Mouse (Mus musculus) olfactory bulb, adult 2 months (tissue): ENCODE data around the gene Ccr1. TPM values are rescaled to one million over a fixed set of nuclear protein-coding genes. Genes with fewer than 3 reads are reported as not detected.
A peak's percentile ranks its signal among the peaks of the same experiment; 100 is the strongest.

Source experiments
- H3K27ac ChIP-seq: fragments of 200-500 bp; 2 replicates; pipeline ENCODE4 v1.5.1; 2012; ENCODE audit warnings: low read depth, low read length; ENCODE audit not compliant: insufficient read depth
- H3K4me1 ChIP-seq: fragments of 200-500 bp; 2 replicates; pipeline ENCODE4 v1.6.1; 2012; ENCODE audit warnings: low read length; ENCODE audit not compliant: control insufficient read depth, insufficient read depth
- H3K4me3 ChIP-seq: fragments of 200-500 bp; 2 replicates; pipeline ENCODE4 v1.5.1; 2012; ENCODE audit warnings: mild to moderate bottlenecking, low read depth, low read length, moderate library complexity; ENCODE audit not compliant: insufficient read depth
- CTCF ChIP-seq: fragments of 200-500 bp; IDR thresholded peaks from 2 replicates; pipeline ENCODE4 v1.5.1; 2012; ENCODE audit warnings: low read depth, mild to moderate bottlenecking, low read length, moderate library complexity; ENCODE audit not compliant: insufficient read depth
- POLR2A ChIP-seq: fragments of 200-500 bp; IDR thresholded peaks from 2 replicates; pipeline ENCODE4 v1.6.1; 2012; ENCODE audit warnings: mild to moderate bottlenecking, low read depth, low read length, moderate library complexity; ENCODE audit not compliant: insufficient read depth
- WGBS: fragments of 180-500 bp; shearing (Covaris S2); methylation state at CpG from one replicate; pipeline ENCODE4 v1.1.7; 2018; 5-methylcytosine and 5-hydroxymethylcytosine counted together
- polyA plus RNA-seq: library from polyadenylated mRNA; stranded (reverse); fragments of >200 nt; gene quantifications from 2 replicates; pipeline ENCODE4 v1.2.4, GENCODE M21; 2012; ENCODE audit warnings: low replicate concordance; ENCODE audit not compliant: missing spikeins, insufficient read depth, insufficient read length

Gene Ccr1
- polyA plus RNA-seq, 1 experiment: not detected

DNA sequence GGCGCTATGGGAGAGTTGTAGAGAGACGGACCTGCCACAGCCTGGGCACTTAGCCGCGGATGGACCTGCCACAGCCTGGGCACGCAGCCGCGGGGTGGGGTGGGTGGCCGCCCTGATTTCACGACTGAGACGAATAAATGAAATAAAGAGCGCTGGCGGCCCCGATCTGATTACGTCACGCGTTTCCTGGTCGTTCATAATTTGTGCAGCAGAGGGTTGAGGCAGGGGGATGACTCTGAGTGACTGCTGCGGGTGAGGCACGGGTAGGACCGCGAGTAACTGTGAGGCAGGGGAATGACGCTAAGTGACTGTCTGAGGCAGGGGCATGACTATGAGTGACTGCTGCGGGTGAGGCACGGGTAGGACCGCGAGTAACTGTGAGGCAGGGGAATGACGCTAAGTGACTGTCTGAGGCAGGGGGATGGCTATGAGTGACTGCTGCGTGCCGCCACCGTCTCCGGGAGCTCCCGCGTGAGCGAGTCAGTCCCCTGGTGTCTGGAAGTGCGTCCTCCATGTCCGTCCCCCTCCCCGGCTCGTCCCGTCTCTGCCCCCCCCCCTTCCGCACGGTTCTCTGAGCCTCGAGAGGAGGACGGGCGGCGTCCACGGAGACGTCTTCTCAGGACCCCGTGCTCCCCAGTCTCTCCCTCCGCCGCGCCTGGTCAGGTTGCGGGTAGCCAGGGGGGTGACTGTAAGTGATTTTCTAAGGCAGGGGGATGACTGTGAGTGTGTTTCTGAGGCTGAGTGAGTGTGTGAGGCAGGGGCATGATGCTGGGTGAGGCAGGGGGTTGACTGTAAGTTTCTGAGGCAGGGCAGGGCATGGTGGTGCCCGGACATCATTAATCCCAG is 45.1 kb downstream of the Ccr1 start:
- Histone ChIP-seq H3K4me1 (peaks cover 13% of the 10 kb centered on the region; the same call in 1 of the 2 replicates), H3K27ac (no peak overlapping the region), H3K4me3 (peak overlapping the region; percentile 48)
- TF ChIP-seq CTCF (no peak), POLR2A (no peak)
- under 1% methylated on average over 46 of the region's 53 CpGs for WGBS

Other genes starting within 250 kb of the Ccr1 start
- not detected in 2 replicates for gene Cxcr6, start 162.2 kb downstream of the Ccr1 start, polyA plus RNA-seq
- gene Fyco1, start 116.8 kb downstream of the Ccr1 start, polyA plus RNA-seq: not detected in 2 replicates
- not detected in 2 replicates for gene Xcr1, start 106.7 kb downstream of the Ccr1 start, polyA plus RNA-seq
- not detected in 2 replicates for gene Ccr1l1, start 9.7 kb upstream of the Ccr1 start, polyA plus RNA-seq
- gene Ccr3, start 53.3 kb upstream of the Ccr1 start, polyA plus RNA-seq: not detected in 2 replicates
- gene Ccr2, start 133.3 kb upstream of the Ccr1 start, polyA plus RNA-seq: not detected in 2 replicates
- gene Ccr5, start 152.9 kb upstream of the Ccr1 start, polyA plus RNA-seq: not detected in 2 replicates